Mouse (Mus musculus): ENCODE measurements around the gene Esam. TPM values are rescaled to one million over a fixed set of nuclear protein-coding genes. Genes with fewer than 3 reads are reported as not detected.
A peak's percentile ranks its signal among the peaks of the same experiment; 100 is the strongest.

Gene Esam
- polyA plus RNA-seq, 1 experiment from 2014 or later: 18.1 TPM

- DNase-seq (ENCODE audit: low spot score): peak; percentile 31
Observed at GRCm38 (mm10) chr9:37530031-37530887, 2.4 kb downstream of the Esam start.

DNA sequence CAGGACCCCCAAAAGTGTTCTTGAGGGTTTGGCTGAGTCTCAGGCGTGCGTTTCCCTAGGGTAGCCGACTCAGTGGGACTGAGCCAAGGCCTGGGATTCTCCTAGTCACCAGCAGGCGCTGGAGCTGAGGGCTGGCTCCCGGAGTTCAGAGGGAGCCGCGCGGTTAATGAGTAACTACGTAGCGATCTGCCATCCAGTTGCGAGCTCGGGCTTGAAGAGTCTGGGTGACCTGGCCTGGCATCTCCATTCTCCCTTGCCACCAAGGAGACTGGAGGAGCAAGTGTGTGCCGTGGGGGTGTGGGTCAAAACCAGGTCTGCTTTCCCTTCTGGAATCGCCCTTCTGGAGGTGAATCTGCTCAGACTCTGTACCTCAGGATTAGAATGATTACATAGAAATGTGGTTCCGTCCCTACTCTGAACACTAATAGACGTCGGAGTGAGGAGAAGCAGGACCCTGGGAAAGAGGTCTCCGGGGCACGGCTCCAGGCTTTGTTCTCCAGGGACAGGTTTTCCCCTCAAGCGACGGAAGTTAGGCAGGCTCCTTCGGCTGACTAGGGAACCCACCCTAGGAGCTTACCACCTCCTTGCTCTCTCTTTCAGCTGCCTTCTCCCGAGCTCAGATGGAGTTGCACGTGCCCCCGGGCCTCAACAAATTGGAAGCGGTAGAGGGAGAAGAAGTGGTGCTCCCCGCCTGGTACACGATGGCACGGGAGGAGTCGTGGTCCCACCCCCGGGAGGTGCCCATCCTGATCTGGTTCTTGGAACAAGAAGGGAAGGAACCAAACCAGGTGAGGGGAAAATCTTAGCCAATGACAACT is 3.2 kb downstream of the Esam start:
- no peak for DNase-seq (ENCODE audit: low spot score)

DNA sequence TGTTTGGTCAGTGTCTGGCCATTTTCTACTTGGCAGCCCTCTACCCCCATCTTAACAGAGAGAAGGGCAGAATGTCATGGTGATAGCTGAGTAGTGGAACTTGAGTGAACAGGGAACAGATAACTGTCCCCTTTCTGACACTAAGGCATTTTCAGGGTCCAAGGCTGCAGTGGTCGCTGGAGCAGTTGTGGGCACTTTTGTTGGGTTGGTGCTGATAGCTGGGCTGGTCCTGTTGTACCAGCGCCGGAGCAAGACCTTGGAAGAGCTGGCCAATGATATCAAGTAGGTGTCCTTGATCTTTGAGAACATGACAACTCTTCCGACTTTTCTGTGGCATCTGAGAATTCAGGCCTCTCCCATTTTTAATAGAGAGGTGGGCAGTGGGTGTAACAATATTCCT is 9.0 kb downstream of the Esam start:
- no peak for DNase-seq (ENCODE audit: low spot score)

DNA sequence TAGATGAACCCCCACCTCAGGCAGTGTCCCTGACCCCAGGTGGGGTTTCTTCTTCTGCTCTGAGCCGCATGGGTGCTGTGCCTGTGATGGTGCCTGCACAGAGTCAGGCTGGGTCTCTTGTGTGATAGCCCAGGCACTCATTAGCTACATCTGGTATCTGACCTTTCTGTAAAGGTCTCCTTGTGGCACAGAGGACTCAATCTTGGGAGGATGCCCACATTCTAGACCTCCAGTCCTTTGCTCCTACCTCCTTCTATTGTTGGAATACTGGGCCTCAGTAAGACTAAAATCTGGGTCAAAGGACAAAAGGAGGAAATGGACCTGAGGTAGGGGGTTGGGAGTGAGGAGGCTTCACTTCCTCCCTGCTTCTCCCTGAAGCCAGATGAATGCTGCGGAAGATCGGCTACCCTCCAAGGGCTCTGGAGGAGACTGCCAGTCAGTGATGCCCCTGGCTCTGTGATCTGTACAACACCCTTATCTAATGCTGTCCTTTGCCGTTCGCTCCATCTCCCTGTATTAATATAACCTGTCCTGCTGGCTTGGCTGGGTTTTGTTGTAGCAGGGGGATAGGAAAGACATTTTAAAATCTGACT is 9.9 kb downstream of the Esam start:
- DNase-seq (ENCODE audit: low spot score): no peak

- no peak for DNase-seq (ENCODE audit: low spot score)
Observed at GRCm38 (mm10) chr9:37539170-37540025, 11.5 kb downstream of the Esam start, which contains the start of gene Vsig2. Vsig2 (plus strand) TSS chr9:37539255.

DNA sequence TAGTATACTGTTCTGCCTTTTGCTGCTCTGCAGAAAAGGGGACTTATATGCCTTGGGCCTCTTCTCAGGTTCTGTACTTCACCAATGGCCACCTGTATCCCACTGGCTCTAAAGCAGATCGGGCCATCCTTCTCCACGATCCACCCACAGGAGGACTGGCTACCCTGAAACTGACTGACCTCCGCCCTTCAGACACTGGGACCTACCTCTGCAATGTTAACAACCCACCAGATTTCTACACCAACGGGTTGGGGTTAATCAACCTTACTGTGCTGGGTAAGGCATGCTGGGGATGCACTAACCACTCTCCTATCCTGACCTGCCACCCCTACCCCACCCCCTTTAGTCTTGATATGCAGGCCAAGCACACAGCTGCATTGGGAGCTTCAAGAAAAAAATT is 12.3 kb downstream of the Esam start:
- no peak for DNase-seq (ENCODE audit: low spot score)

DNA sequence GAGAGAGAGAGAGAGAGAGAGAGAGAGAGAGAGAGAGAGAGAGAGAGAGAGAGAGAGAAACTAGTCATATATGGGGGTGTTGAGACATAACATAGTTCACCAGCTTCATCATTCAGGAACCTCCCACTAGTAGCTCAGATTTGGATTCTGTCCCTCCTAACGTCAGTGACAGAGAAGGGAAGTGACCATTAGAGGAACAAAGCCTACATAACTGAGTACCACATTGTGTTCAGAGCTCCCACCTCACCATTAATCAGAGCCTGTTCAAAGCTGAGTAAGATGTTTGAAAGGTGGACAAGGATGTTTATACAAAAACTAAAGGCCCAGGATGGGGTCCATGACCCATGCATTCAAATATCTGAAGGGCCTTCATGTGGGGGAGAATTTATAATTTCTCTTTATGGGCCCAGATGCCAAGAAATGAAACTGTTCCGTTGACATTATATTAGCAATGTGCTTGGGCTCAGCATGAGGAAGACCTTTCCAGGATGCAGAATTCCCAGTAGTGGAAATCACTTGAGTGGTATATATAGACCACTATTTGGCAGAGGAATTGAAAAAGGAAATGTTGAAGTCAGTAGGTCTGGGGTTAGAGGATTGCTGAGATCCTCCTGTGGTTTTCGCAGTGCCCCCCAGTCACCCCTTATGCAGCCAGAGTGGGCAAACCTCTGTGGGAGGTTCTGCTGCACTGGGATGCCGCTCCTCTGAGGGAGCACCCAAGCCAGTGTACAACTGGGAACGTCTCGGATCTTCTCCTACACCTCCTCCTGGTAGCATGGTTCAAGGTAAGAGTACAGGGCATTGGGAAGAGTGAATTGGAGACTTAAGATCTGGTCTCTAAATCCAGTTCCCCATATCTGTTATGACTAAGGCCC is 13.1 kb downstream of the Esam start:
- DNase-seq (ENCODE audit: low spot score): no peak

GRCm38 (mm10) chr9:37541851-37542642 is 14.2 kb downstream of the Esam start:
- no peak for DNase-seq (ENCODE audit: low spot score)

- no peak for DNase-seq (ENCODE audit: low spot score)
Observed at GRCm38 (mm10) chr9:37543869-37544440, 16.1 kb downstream of the Esam start.

GRCm38 (mm10) chr9:37544447-37545165 is 16.7 kb downstream of the Esam start:
- DNase-seq (ENCODE audit: low spot score): peak; percentile 68

GRCm38 (mm10) chr9:37545166-37545610 is 17.3 kb downstream of the Esam start:
- no peak for DNase-seq (ENCODE audit: low spot score)

DNA sequence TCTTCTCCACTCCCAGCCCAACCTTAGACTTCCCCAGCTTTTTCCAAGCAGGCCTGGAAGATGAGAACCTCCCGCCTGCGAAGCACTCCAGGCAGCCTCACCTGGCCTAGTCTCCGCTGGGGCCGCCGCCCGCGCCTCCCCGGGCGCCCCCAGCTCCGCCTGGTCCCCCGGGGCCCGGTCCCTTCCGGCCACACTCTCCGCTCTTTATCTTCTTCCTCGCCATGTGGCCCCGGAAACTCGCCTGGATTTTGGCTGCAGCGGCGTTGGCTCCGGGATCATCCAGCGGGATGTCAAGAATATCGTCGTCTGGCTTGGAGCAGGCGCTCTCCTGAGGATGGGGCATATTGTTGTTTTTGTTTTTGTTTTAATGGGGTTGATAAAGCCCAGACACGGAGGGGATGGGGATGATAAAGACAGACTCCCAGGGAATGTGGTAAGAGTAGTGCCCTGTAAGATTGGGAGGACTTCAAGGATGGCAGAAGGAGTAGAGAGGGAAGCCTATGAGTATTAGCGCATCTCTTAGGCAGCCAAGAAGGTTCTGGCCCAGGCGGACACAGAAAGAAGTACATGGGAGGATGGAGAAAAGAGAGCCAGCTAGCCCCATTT is 18.1 kb downstream of the Esam start:
- no peak for DNase-seq (ENCODE audit: low spot score)

- DNase-seq (ENCODE audit: low spot score): no peak
Observed at GRCm38 (mm10) chr9:37546889-37547288, 19.0 kb downstream of the Esam start.

GRCm38 (mm10) chr9:37550435-37550834 is 22.6 kb downstream of the Esam start:
- DNase-seq (ENCODE audit: low spot score): no peak

GRCm38 (mm10) chr9:37551751-37552531 is 24.1 kb downstream of the Esam start:
- DNase-seq (ENCODE audit: low spot score): peak; percentile 6

GRCm38 (mm10) chr9:37552536-37553293 is 24.8 kb downstream of the Esam start, which contains the start of gene Nrgn:
Nrgn (minus strand) TSS chr9:37552904.
- DNase-seq (ENCODE audit: low spot score): peak; percentile 71

Data from thymus, postnatal 0 days (tissue).